Mouse (Mus musculus): ENCODE data around the gene Epha6. TPM values are rescaled to one million over a fixed set of nuclear protein-coding genes. Genes with fewer than 3 reads are reported as not detected.

Epha6 gene
- polyA plus RNA-seq (2012; rRNA removed): not detected in 2 replicates

GRCm38 (mm10) chr16:60605061-60605831 is at the start of gene Epha6:
TSS of gene Epha6 (minus strand) at chr16:60605531.
- DNase-seq (ENCODE audit: low read depth): no peak

GRCm38 (mm10) chr16:60651716-60652115 is 46.4 kb upstream of the Epha6 start:
- no peak for DNase-seq (ENCODE audit: low read depth)

- DNase-seq (ENCODE audit: low read depth): no peak
Measured at GRCm38 (mm10) chr16:60628091-60628490, 22.8 kb upstream of the Epha6 start.

- no peak for DNase-seq (ENCODE audit: low read depth)
Measured at GRCm38 (mm10) chr16:60605832-60606583, 677 bp upstream of the Epha6 start.

- DNase-seq (ENCODE audit: low read depth): no peak
Measured at GRCm38 (mm10) chr16:60604613-60605012, 718 bp downstream of the Epha6 start.

- DNase-seq (ENCODE audit: low read depth): no peak
Measured at GRCm38 (mm10) chr16:60585322-60585721, 20.0 kb downstream of the Epha6 start.

GRCm38 (mm10) chr16:60584695-60585094 is 20.6 kb downstream of the Epha6 start:
- DNase-seq (ENCODE audit: low read depth): no peak

- no peak for DNase-seq (ENCODE audit: low read depth)
Measured at GRCm38 (mm10) chr16:60570546-60570945, 34.8 kb downstream of the Epha6 start.

GRCm38 (mm10) chr16:60544385-60544784 is 60.9 kb downstream of the Epha6 start:
- no peak for DNase-seq (ENCODE audit: low read depth)

- no peak for DNase-seq (ENCODE audit: low read depth)
Measured at GRCm38 (mm10) chr16:60538233-60538632, 67.1 kb downstream of the Epha6 start.

- no peak for DNase-seq (ENCODE audit: low read depth)
Measured at GRCm38 (mm10) chr16:60509707-60510106, 95.6 kb downstream of the Epha6 start.

- no peak for DNase-seq (ENCODE audit: low read depth)
Measured at GRCm38 (mm10) chr16:60499567-60499966, 105.8 kb downstream of the Epha6 start.

GRCm38 (mm10) chr16:60475776-60476175 is 129.6 kb downstream of the Epha6 start:
- DNase-seq (ENCODE audit: low read depth): no peak

GRCm38 (mm10) chr16:60468200-60468785 is 137.0 kb downstream of the Epha6 start:
- DNase-seq (ENCODE audit: low read depth): no peak

- DNase-seq (ENCODE audit: low read depth): no peak
Measured at GRCm38 (mm10) chr16:60435283-60435682, 170.0 kb downstream of the Epha6 start.

- no peak for DNase-seq (ENCODE audit: low read depth)
Measured at GRCm38 (mm10) chr16:60434241-60434640, 171.1 kb downstream of the Epha6 start.

- no peak for DNase-seq (ENCODE audit: low read depth)
Measured at GRCm38 (mm10) chr16:60395306-60395705, 210.0 kb downstream of the Epha6 start.

GRCm38 (mm10) chr16:60392961-60393360 is 212.4 kb downstream of the Epha6 start:
- no peak for DNase-seq (ENCODE audit: low read depth)

GRCm38 (mm10) chr16:60375147-60375546 is 230.2 kb downstream of the Epha6 start:
- DNase-seq (ENCODE audit: low read depth): no peak

GRCm38 (mm10) chr16:60283963-60284362 is 321.4 kb downstream of the Epha6 start:
- no peak for DNase-seq (ENCODE audit: low read depth)

GRCm38 (mm10) chr16:60274109-60274508 is 331.2 kb downstream of the Epha6 start:
- DNase-seq (ENCODE audit: low read depth): no peak
